Mouse (Mus musculus): Measurements from ENCODE around the gene Nnmt. TPM values are rescaled to one million over a fixed set of nuclear protein-coding genes. Genes with fewer than 3 reads are reported as not detected.

Nnmt gene
- 2.9 and 3.6 TPM in 2 replicates for polyA plus RNA-seq (2012; rRNA removed)

DNA sequence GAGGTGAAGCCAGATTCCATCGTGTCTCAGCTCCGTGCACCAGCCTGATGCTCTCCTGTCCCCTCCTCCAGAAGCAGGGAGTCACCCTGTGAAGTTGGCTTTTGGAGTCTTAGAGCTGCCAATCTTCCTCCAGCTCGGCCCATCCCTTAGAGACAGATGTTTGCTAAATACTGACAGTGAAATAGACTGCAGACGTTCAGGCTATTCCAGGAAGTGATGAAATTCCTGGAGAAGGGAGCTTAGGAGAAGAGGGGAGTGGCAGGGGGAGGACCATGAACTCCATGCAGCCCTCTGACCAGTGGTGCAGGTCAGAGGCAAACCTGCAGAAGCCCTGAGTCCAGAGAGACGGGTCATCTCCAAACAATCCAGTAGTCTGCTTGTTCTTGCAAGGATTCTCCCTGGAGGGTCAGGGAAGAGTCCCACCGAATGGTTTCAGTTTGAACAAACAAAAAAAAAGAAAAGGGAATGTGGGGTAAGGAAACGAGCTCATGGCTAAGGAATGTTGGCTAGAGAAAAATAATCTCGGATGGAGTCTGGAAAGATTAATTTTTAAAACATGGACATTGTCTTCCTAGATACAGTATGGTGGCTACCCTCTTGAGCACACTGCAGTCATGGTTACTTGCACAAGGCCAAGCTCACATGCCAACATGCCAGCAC is at the start of gene Nnmt:
Nnmt (minus strand) TSS at position 215 of the 660 bp plus-strand sequence.

Other genes with a start within 250 kb of the Nnmt start
- 67.1 and 77.5 TPM in 2 replicates for gene Rexo2, start 124.5 kb downstream of the Nnmt start, polyA plus RNA-seq (2012; rRNA removed)
- 11.3 and 13.1 TPM in 2 replicates for gene Rbm7, start 109.9 kb downstream of the Nnmt start, polyA plus RNA-seq (2012; rRNA removed)
- 71.4 and 83.0 TPM in 2 replicates for gene Gm5617, start 109.7 kb downstream of the Nnmt start, polyA plus RNA-seq (2012; rRNA removed)
- 3.6 and 6.6 TPM in 2 replicates for gene Zbtb16, start 231.1 kb upstream of the Nnmt start, polyA plus RNA-seq (2012; rRNA removed)

Data from colon, adult 2 months (tissue).